Mouse (Mus musculus) cerebellum, adult 2 months (tissue): Measurements from ENCODE around the gene Gpr142.

ENCODE experiments used
- CTCF ChIP-seq: fragments of 200-500 bp; IDR thresholded peaks from 2 replicates; pipeline ENCODE4 v1.5.1; 2011; ENCODE audit warnings: low read depth, mild to moderate bottlenecking, control low read depth, low read length, moderate library complexity, borderline replicate concordance; ENCODE audit not compliant: insufficient read depth
- POLR2A ChIP-seq: fragments of 200-500 bp; IDR thresholded peaks from 2 replicates; pipeline ENCODE4 v1.6.1; 2011; ENCODE audit warnings: low read length, control low read depth, borderline replicate concordance; ENCODE audit not compliant: insufficient read depth

DNA sequence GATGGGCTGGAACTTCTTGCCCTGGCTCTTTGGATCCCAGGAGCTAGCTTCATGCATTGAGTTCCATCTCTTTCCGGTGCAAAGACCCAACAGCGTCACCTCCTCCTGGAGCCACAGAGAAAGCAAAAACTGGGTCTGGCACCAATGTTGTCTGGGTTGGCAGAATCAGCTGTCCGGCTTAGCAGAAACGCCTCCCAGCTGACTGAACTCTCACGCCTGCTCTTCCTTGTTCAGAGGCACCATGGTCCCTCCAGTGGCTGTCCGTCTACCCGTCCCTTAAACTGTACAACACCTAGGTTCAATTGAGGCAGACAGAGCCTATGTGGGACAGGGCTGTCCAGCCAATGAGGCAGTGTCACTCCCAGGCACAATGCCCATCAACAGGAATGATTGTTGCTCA is 1.5 kb upstream of the Gpr142 start:
- TF ChIP-seq CTCF (no peak), POLR2A (no peak)
